Mouse (Mus musculus): ENCODE data around the gene Tfe3.
"Not testable (repeated sequence)": the region's sequence is repeated elsewhere in the genome, so short reads cannot be mapped to it uniquely, and the experiment has no call there.

The Tfe3 gene

GRCm38 (mm10) chrX:7802157-7802556 lies 39.8 kb downstream of the Tfe3 start:
- not testable (repeated sequence) for DNase-seq (ENCODE audit: extremely low spot score, low read depth, low spot score)

- not testable (repeated sequence) for DNase-seq (ENCODE audit: extremely low spot score, low read depth, low spot score)
Measured at GRCm38 (mm10) chrX:7815016-7815415, 52.7 kb downstream of the Tfe3 start.

GRCm38 (mm10) chrX:7821865-7822779 lies 59.8 kb downstream of the Tfe3 start, which contains the start of gene Kcnd1:
Kcnd1 (plus strand) TSS chrX:7822289.
- DNase-seq (ENCODE audit: extremely low spot score, low read depth, low spot score), result no peak

Data from hindlimb bud, embryonic 11.5 days (tissue).